In the genomic region with DNA sequence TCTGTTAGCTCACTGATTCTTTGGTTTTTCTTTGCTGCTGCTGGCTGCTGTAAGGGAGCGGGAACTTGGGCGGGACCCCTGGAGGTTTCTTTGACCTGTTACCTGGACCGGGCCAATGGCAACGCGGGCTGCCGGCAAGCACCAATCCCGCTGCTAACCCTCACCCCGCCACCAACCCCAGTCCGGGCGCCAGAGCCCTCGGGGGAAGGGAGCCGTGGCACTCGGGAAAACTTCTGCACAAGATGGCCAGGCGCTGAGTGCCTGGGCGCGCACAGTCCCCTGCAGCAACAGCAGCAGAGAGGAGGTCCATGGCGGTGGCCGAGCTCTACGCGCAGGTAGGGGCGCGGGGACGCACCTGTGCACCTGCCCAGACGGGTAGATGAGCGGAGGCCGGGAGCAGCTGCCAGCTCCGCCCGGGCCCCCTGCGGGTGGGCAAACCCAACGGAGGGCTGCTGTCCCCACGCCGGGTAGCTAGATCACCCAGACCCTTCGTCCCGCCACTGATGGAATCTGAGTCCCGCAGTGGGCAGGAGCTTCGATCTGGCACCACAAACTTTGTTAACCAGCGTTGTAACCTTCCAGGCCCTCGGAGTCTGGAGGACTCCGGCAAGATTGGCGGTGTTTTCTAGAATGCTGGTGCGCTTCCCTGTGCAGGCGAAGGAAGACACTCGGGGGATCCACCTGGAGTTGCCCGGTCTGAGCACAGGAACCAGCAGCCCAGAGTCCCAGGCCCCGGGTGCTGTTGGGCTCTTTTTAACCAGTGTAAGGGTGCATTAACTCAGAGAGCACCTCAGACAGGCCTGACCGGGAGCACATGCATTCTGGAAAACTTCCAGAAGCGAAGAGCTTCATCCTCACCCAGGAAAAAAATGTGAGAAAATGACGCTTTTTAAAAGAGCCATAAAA, we compare ENCODE assay signal across 7 mouse cellular contexts. TPM values are rescaled to one million over a fixed set of nuclear protein-coding genes. Genes with fewer than 3 reads are reported as not detected.
DNase-seq lines count a peak whose midpoint lies in the region; ATAC-seq and TF ChIP-seq lines count a peak whose summit lies in the region.

TSS of gene Myo5c (plus strand) at position 180 of the 906 bp plus-strand sequence.

- no peak within 1 kb of the TSS for H3K27ac ChIP-seq in embryonic facial prominence, embryonic 14.5 days (replicated peaks; ENCODE audit: low read depth, low read length)
- no peak within 1 kb of the TSS for H3K27ac ChIP-seq in heart, postnatal 0 days (ENCODE audit: low read depth)

- peak within 1 kb of the TSS; percentile 53 for H3K9ac ChIP-seq in embryonic facial prominence, embryonic 14.5 days (ENCODE audit: low read depth, low read length)
- peak within 1 kb of the TSS; percentile 47; the same call in 1 of the 2 replicates for H3K9ac ChIP-seq in heart, postnatal 0 days (replicated peaks; ENCODE audit: low read depth, low read length)

- H3K4me1 ChIP-seq in embryonic facial prominence, embryonic 14.5 days (ENCODE audit: control insufficient read depth, insufficient read depth, low read length) = peaks cover 7% of the 10 kb centered on the region
- no peaks in the 10 kb centered on the region for H3K4me1 ChIP-seq in heart, postnatal 0 days (ENCODE audit: control insufficient read depth, insufficient read depth)

- no peaks in the 10 kb centered on the region for H3K9me3 ChIP-seq in embryonic facial prominence, embryonic 14.5 days (ENCODE audit: control insufficient read depth, low read length)
- H3K9me3 ChIP-seq in heart, postnatal 0 days (replicated peaks; ENCODE audit: control insufficient read depth, low read length) = no peaks in the 10 kb centered on the region

- no peak for TF ChIP-seq CTCF in heart, postnatal 0 days (IDR thresholded peaks at IDR 0.05; ENCODE audit: low read depth)

- H3K4me2 ChIP-seq in embryonic facial prominence, embryonic 14.5 days (ENCODE audit: low read depth, low read length) = peak within 1 kb of the TSS; percentile 70
- H3K4me2 ChIP-seq in heart, postnatal 0 days (ENCODE audit: low read depth, low read length) = peak within 1 kb of the TSS; percentile 76

- H3K4me3 ChIP-seq in embryonic facial prominence, embryonic 14.5 days (ENCODE audit: low read depth, low read length) = peak within 1 kb of the TSS; percentile 42
- peak within 1 kb of the TSS; percentile 56 for H3K4me3 ChIP-seq in heart, postnatal 0 days (ENCODE audit: low read depth, low read length)

- 3% methylated on average over 28 of the region's 48 CpGs for WGBS in embryonic facial prominence, embryonic 14.5 days
- 6% methylated on average over 46 of the region's 48 CpGs for WGBS in heart, postnatal 0 days

- H3K36me3 ChIP-seq in embryonic facial prominence, embryonic 14.5 days (ENCODE audit: control insufficient read depth, insufficient read depth, low read length) = no peaks in the 10 kb centered on the region
- H3K36me3 ChIP-seq in heart, postnatal 0 days (replicated peaks; ENCODE audit: control insufficient read depth, insufficient read depth, low read length) = no peaks in the 10 kb centered on the region

- intact Hi-C loops in left cerebral cortex, postnatal 36 days (cut with DNase I) = no loop called here

- ATAC-seq in embryonic facial prominence, embryonic 14.5 days (ENCODE audit: low read depth) = peak; percentile 48
- peak; percentile 87 for ATAC-seq in heart, postnatal 0 days (ENCODE audit: insufficient read depth, low read depth)

- DNase-seq in adrenal gland, postnatal 14 days = peak; percentile 86
- DNase-seq in embryonic facial prominence, embryonic 14.5 days (ENCODE audit: low spot score) = peak; percentile 30
- peak; percentile 57 for DNase-seq in heart, postnatal 0 days (ENCODE audit: low spot score)
- DNase-seq in kidney, postnatal 14 days = peak; percentile 80
- peak; percentile 82 for DNase-seq in lung, postnatal 36 days
- DNase-seq in testis, postnatal 10 days (ENCODE audit: low spot score) = peak; percentile 49
- no peak for DNase-seq in left cerebral cortex, postnatal 36 days (ENCODE audit: low spot score in 2 of 2)

- H3K27me3 ChIP-seq in embryonic facial prominence, embryonic 14.5 days (replicated peaks; ENCODE audit: control insufficient read depth, insufficient read depth, low read length) = peaks cover 32% of the 10 kb centered on the region
- H3K27me3 ChIP-seq in heart, postnatal 0 days (ENCODE audit: control insufficient read depth, insufficient read depth, low read length) = peaks cover 8% of the 10 kb centered on the region; the same call in 1 of the 2 replicates

- TF ChIP-seq EP300 in heart, postnatal 0 days (IDR thresholded peaks at IDR 0.05; ENCODE audit: low read depth) = no peak

RNA-seq across cellular contexts. Expression of gene Myo5c, which starts in this region (rescaled TPM):
- 7.0 and 7.3 TPM in 2 replicates for total RNA-seq in adrenal gland, postnatal 14 days (2021)
- 2.0 and 3.4 TPM in 2 replicates for polyA plus RNA-seq in embryonic facial prominence, embryonic 14.5 days (2014; fragmentation: Nextera tagmentation; extraction: Ambion mirVana)
- 2.1 and 2.4 TPM in 2 replicates for total RNA-seq in heart, postnatal 0 days (2014; rRNA removed; ENCODE audit: low replicate concordance)
- polyA plus RNA-seq in heart, postnatal 0 days (2015; fragmentation: Nextera tagmentation; extraction: Ambion mirVana) = 1.2 and 1.5 TPM in 2 replicates
- total RNA-seq in left cerebral cortex, postnatal 36 days (2021) = 1 to 10 TPM; 4.4 to 6.3 TPM

Comparison
In these comparisons a context has a peak if more than half of its experiments do, and no peak if none do; other contexts are left out.
1. DNase-seq: peak in adrenal gland, postnatal 14 days (single experiment), embryonic facial prominence, embryonic 14.5 days (single experiment), heart, postnatal 0 days (single experiment), kidney, postnatal 14 days (single experiment), lung, postnatal 36 days (single experiment) and testis, postnatal 10 days (single experiment); none in left cerebral cortex, postnatal 36 days (0 of 2).